Mouse (Mus musculus) adrenal gland, postnatal 4 days (tissue): ENCODE measurements around the gene 9930021J03Rik. TPM values are rescaled to one million over a fixed set of nuclear protein-coding genes. Genes with fewer than 3 reads are reported as not detected.

Experiments used
- DNase-seq, 2 experiments: peaks; one replicate each; pipeline ENCODE4 v3.0.0; 2021 to 2022; ENCODE audit warnings: low spot score in 2 of 2, mixed read lengths in 2 of 2
- long read RNA-seq, 2 experiments: library from polyadenylated mRNA; stranded (forward); transcript quantifications; one replicate each; pipeline ENCODE4 v2.0.0; 2021
- total RNA-seq, 2 experiments: library from RNA; stranded (reverse); gene quantifications; 2 replicates each; pipeline ENCODE4 v1.2.3; 2021

Gene 9930021J03Rik
- total RNA-seq = 10 to 100 TPM; 19.7 to 24.2 TPM
- long read RNA-seq, experiment 1 = 0 reads
- long read RNA-seq, experiment 2, partial matches to known transcripts = 15 of 19 reads
- long read RNA-seq, experiment 2, other reads (novel, unspliced or antisense) = 4 of 19 reads

DNA sequence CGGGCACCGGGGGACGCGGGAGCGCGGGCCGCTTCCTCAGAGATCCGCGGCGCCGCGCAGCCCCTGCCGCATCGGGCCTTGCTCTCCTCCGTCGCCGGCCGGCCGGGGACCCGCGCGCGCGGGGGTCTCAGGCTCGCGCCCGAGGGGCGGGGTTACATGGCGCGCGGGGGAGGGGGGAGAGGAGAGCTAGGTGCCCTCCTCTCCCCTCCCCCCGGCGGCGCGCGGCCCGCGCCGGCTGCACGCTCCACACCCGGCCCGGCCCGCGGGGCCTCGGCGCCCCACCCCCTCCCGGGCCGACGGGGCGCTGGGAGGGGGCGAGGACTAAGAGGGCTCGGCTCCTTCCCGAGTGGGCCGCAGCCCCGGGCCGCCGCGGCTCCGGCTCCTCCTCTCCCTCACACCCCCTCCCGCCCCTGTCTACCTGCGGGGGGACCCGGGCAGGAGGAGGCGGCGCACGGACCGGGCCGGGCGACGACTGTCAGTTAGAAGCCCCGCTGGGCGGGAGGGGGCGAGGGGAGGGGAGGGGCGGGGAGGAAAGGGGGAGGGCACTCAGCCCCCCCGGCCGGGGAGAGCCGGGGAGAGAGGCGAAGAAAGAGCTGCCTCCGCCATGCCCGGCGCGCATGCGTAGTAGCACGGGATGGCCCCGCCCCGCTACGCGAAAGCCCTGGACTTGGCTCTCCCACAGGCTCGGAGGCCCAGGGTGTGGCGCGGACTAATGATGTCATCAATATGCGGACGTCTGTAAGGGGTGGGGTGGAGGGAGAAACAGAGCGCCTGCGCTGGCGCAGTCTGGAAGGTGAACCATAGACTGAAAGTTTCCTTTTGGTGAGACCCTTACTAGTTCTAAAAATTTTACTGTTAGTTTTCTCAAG is at the start of gene 9930021J03Rik:
TSS of gene 9930021J03Rik (minus strand) at position 73 of the 869 bp plus-strand sequence.
- peak; percentile 96 to 99 for DNase-seq

DNA sequence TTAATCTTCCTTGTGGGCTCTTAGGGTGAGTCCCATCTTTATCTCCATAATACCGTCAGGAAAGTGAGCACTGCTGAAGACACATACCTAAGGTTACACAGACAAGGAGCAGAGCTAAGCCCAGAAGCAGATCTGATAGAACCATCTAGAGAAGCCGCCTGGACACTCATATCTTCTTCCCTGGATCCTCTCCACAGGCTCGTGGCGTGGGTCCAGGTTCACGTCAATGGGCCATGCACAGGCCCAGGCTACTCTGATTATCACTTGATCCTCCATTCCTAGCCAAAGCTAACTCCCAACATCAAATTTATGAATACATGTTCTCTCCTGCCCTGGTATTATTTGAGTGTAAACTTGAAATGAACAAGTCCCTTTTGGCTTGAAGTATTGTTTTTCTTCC is 47.9 kb upstream of the 9930021J03Rik start:
- no peak for DNase-seq

- DNase-seq = no peak
Measured at GRCm38 (mm10) chr19:29851036-29851690, 45.4 kb upstream of the 9930021J03Rik start.

- no peak for DNase-seq
Measured at GRCm38 (mm10) chr19:29849924-29850551, 44.2 kb upstream of the 9930021J03Rik start.

GRCm38 (mm10) chr19:29844036-29844661 is 38.4 kb upstream of the 9930021J03Rik start:
- DNase-seq = no peak

- DNase-seq = no peak
Measured at GRCm38 (mm10) chr19:29843641-29844035, 37.8 kb upstream of the 9930021J03Rik start.

- no peak for DNase-seq
Measured at GRCm38 (mm10) chr19:29842973-29843372, 37.2 kb upstream of the 9930021J03Rik start.

DNA sequence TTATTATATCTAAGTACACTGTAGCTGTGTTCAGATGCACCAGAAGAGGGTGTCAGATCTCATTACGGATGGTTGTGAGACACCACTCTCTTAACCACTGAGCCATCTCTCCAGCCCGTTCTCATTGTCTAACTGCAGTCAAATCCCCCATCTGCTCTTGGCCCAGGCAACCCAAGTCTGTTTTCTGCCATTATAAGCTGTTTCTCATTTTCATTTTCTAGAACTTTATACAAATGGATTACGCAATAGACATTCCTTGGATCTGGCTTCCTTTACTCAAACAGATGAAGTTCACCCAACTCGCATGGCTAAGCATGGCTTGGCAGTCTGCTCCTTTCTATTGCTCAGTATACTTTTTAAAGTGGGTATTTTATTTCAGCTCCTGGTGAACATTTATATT is 34.9 kb upstream of the 9930021J03Rik start:
- no peak for DNase-seq

GRCm38 (mm10) chr19:29838636-29839135 is 32.9 kb upstream of the 9930021J03Rik start:
- no peak for DNase-seq

DNA sequence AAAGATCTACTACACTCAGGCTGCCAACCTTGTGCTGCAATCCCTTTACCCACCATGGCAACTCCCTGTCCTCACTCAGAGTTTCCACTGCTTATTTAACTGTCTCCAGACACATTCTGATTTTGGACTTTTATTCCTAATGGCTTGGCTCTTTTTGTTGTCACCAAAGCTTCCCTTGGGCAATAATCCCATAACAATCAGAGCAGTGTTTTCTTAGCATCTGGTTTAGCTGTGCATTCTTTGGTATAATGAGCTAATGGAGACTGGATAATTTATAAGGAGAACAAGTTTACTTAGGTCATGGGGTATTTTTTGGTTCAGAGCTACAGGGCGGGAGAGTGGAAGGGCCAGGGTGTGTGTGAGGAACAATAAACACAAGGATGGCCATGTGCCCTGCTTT is 32.4 kb upstream of the 9930021J03Rik start:
- no peak for DNase-seq

DNA sequence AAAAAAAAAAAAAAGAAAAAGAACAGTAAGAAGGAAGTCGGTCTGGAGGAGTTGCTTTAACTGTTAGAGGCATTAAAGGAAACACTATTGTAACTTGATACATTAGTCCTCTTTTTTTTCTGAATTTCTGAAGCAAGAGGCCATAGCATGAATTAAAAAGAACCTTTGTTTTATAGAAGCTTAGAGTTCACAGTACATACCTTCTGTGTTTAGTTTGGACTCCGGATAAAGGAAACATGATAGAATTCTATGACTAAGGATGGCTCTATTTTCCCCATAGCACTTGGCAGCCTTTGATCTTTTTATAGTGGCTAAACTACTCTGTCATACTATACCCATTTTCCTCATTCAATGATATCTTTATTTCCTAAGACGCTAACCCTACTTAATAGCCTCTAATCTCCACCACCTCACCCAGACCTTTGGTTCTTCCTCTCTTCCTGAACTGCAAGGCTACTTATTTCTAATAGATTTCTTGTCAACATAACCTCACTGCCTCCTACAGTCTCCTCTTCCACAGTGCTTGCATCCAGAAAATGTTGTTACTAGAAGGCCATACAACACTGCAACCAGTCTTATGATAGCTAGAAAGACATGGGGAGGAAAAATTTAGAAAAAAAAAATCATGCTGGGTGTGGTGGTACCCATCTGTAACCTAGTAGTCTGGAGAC is 29.7 kb upstream of the 9930021J03Rik start:
- DNase-seq = no peak

- DNase-seq = no peak
Measured at GRCm38 (mm10) chr19:29830911-29831310, 25.1 kb upstream of the 9930021J03Rik start.

- no peak for DNase-seq
Measured at GRCm38 (mm10) chr19:29828558-29828957, 22.8 kb upstream of the 9930021J03Rik start.

DNA sequence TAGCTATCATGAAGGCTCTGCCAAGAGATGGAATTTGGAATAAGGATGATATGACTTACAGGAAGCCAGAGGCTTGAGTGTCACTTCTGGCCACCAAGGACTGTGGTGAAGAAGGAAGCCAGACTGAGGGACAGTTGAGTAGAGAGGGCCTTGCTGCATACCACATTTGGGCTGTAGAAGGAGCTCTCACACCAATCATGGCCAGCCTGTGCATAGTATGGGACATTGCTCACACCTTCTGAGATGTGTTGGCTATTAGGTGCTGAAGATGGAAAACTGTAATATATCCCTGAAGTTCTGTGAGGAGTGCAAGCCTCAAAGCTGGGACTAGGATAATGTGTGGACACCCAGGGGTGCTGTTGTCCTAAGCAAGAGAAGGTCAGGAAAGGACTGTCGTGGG is 20.9 kb upstream of the 9930021J03Rik start:
- no peak for DNase-seq

DNA sequence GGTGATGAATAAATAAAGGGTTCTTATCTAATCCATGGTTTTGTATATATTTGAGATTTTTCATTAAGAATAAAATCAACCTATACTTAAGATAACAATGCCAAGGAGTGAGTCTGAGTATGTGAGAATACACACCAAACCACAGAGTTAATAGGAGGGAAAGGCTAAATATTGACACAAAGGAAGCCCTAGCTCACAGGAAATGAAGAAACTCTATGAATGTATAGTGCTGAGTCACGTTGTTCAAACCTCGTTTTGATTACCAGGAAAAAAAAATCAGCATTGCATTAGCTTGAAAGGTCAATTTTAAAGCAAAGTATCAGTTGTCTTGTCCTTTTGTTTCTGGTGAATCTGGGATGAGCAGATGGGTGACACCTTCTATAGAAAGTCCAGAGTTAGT is 19.2 kb upstream of the 9930021J03Rik start:
- DNase-seq = no peak

- peak; percentile 24 to 36 for DNase-seq
Measured at GRCm38 (mm10) chr19:29824034-29824700, 18.4 kb upstream of the 9930021J03Rik start.

GRCm38 (mm10) chr19:29823456-29824010 is 17.7 kb upstream of the 9930021J03Rik start:
- DNase-seq = no peak

GRCm38 (mm10) chr19:29820966-29821365 is 15.2 kb upstream of the 9930021J03Rik start:
- DNase-seq = no peak
